Mouse (Mus musculus): Measurements from ENCODE around the gene Grm3. TPM values are rescaled to one million over a fixed set of nuclear protein-coding genes. Genes with fewer than 3 reads are reported as not detected.

The Grm3 gene
- polyA plus RNA-seq, 1 experiment from 2014 or later = 0.07 TPM

GRCm38 (mm10) chr5:9661870-9662589 lies 62.9 kb downstream of the Grm3 start:
- no peaks in the 10 kb centered on the region for H3K36me3 ChIP-seq (ENCODE audit: control insufficient read depth, insufficient read depth, low read length)
- no peaks in the 10 kb centered on the region for H3K27me3 ChIP-seq (replicated peaks; ENCODE audit: control insufficient read depth, insufficient read depth, low read length)
- H3K4me3 ChIP-seq (ENCODE audit: low read depth, low read length) = no peak overlapping the region
- ATAC-seq (replicated peaks; ENCODE audit: low FRiP score, low TSS enrichment, low read depth) (no peak), DNase-seq (ENCODE audit: low spot score) (no peak)
- H3K4me1 ChIP-seq (replicated peaks; ENCODE audit: control insufficient read depth, insufficient read depth, low read length) = no peaks in the 10 kb centered on the region
- no peak overlapping the region for H3K9ac ChIP-seq (ENCODE audit: low read length)
- no peak overlapping the region for H3K4me2 ChIP-seq (ENCODE audit: low read length)
- no peak overlapping the region for H3K27ac ChIP-seq (ENCODE audit: low read depth)
- 63% methylated on average over 9 of the region's 9 CpGs for WGBS
- no peaks in the 10 kb centered on the region for H3K9me3 ChIP-seq (ENCODE audit: control insufficient read depth, low read length)

- ATAC-seq (replicated peaks; ENCODE audit: low FRiP score, low TSS enrichment, low read depth) (no peak), DNase-seq (ENCODE audit: low spot score) (no peak)
- Histone ChIP-seq H3K27me3 (replicated peaks; ENCODE audit: control insufficient read depth, insufficient read depth, low read length) (no peaks in the 10 kb centered on the region), H3K9ac (ENCODE audit: low read length) (no peak overlapping the region), H3K4me2 (ENCODE audit: low read length) (no peak overlapping the region), H3K27ac (ENCODE audit: low read depth) (no peak overlapping the region), H3K9me3 (ENCODE audit: control insufficient read depth, low read length) (no peaks in the 10 kb centered on the region), H3K4me3 (ENCODE audit: low read depth, low read length) (no peak overlapping the region), H3K36me3 (ENCODE audit: control insufficient read depth, insufficient read depth, low read length) (no peaks in the 10 kb centered on the region), H3K4me1 (replicated peaks; ENCODE audit: control insufficient read depth, insufficient read depth, low read length) (no peaks in the 10 kb centered on the region)
- 95% methylated on average over 2 of the region's 2 CpGs for WGBS
These were observed 86.4 kb downstream of the Grm3 start for GRCm38 (mm10) chr5:9638612-9639011.

- ATAC-seq (replicated peaks; ENCODE audit: low FRiP score, low TSS enrichment, low read depth) (no peak), DNase-seq (ENCODE audit: low spot score) (no peak)
- no peak overlapping the region for H3K9ac ChIP-seq (ENCODE audit: low read length)
- H3K4me2 ChIP-seq (ENCODE audit: low read length) = no peak overlapping the region
- H3K27me3 ChIP-seq (replicated peaks; ENCODE audit: control insufficient read depth, insufficient read depth, low read length) = no peaks in the 10 kb centered on the region
- no peaks in the 10 kb centered on the region for H3K4me1 ChIP-seq (replicated peaks; ENCODE audit: control insufficient read depth, insufficient read depth, low read length)
- 81% methylated on average over 2 of the region's 2 CpGs for WGBS
- no peaks in the 10 kb centered on the region for H3K36me3 ChIP-seq (ENCODE audit: control insufficient read depth, insufficient read depth, low read length)
- H3K9me3 ChIP-seq (ENCODE audit: control insufficient read depth, low read length) = no peaks in the 10 kb centered on the region
- no peak overlapping the region for H3K27ac ChIP-seq (ENCODE audit: low read depth)
- no peak overlapping the region for H3K4me3 ChIP-seq (ENCODE audit: low read depth, low read length)
These were observed 97.8 kb downstream of the Grm3 start for GRCm38 (mm10) chr5:9627220-9627619.

GRCm38 (mm10) chr5:9624396-9624795 lies 100.6 kb downstream of the Grm3 start:
- Histone ChIP-seq H3K4me1 (replicated peaks; ENCODE audit: control insufficient read depth, insufficient read depth, low read length) (no peaks in the 10 kb centered on the region), H3K9ac (ENCODE audit: low read length) (no peak overlapping the region), H3K4me3 (ENCODE audit: low read depth, low read length) (no peak overlapping the region), H3K4me2 (ENCODE audit: low read length) (no peak overlapping the region), H3K9me3 (ENCODE audit: control insufficient read depth, low read length) (no peaks in the 10 kb centered on the region), H3K27me3 (replicated peaks; ENCODE audit: control insufficient read depth, insufficient read depth, low read length) (no peaks in the 10 kb centered on the region), H3K27ac (ENCODE audit: low read depth) (no peak overlapping the region), H3K36me3 (ENCODE audit: control insufficient read depth, insufficient read depth, low read length) (no peaks in the 10 kb centered on the region)
- DNase-seq (ENCODE audit: low spot score) (no peak), ATAC-seq (replicated peaks; ENCODE audit: low FRiP score, low TSS enrichment, low read depth) (no peak)
- WGBS = 83% methylated on average over 4 of the region's 4 CpGs

GRCm38 (mm10) chr5:9623095-9623459 lies 101.9 kb downstream of the Grm3 start:
- H3K36me3 ChIP-seq (ENCODE audit: control insufficient read depth, insufficient read depth, low read length) = no peaks in the 10 kb centered on the region
- H3K4me1 ChIP-seq (replicated peaks; ENCODE audit: control insufficient read depth, insufficient read depth, low read length) = no peaks in the 10 kb centered on the region
- no peak overlapping the region for H3K9ac ChIP-seq (ENCODE audit: low read length)
- no peak overlapping the region for H3K4me3 ChIP-seq (ENCODE audit: low read depth, low read length)
- 23% methylated on average over 4 of the region's 4 CpGs for WGBS
- H3K27ac ChIP-seq (ENCODE audit: low read depth) = no peak overlapping the region
- DNase-seq (ENCODE audit: low spot score) (no peak), ATAC-seq (replicated peaks; ENCODE audit: low FRiP score, low TSS enrichment, low read depth) (no peak)
- no peaks in the 10 kb centered on the region for H3K27me3 ChIP-seq (replicated peaks; ENCODE audit: control insufficient read depth, insufficient read depth, low read length)
- H3K4me2 ChIP-seq (ENCODE audit: low read length) = no peak overlapping the region
- H3K9me3 ChIP-seq (ENCODE audit: control insufficient read depth, low read length) = no peaks in the 10 kb centered on the region

- H3K4me1 ChIP-seq (replicated peaks; ENCODE audit: control insufficient read depth, insufficient read depth, low read length) = no peaks in the 10 kb centered on the region
- no peak overlapping the region for H3K4me2 ChIP-seq (ENCODE audit: low read length)
- no peak for ATAC-seq (replicated peaks; ENCODE audit: low FRiP score, low TSS enrichment, low read depth)
- no peaks in the 10 kb centered on the region for H3K27me3 ChIP-seq (replicated peaks; ENCODE audit: control insufficient read depth, insufficient read depth, low read length)
- no peak overlapping the region for H3K4me3 ChIP-seq (ENCODE audit: low read depth, low read length)
- WGBS = 71% methylated on average over 4 of the region's 4 CpGs
- H3K27ac ChIP-seq (ENCODE audit: low read depth) = no peak overlapping the region
- H3K9me3 ChIP-seq (ENCODE audit: control insufficient read depth, low read length) = no peaks in the 10 kb centered on the region
- no peak for DNase-seq (ENCODE audit: low spot score)
- H3K36me3 ChIP-seq (ENCODE audit: control insufficient read depth, insufficient read depth, low read length) = no peaks in the 10 kb centered on the region
- H3K9ac ChIP-seq (ENCODE audit: low read length) = no peak overlapping the region
These were observed 102.5 kb downstream of the Grm3 start for GRCm38 (mm10) chr5:9622264-9623094.

- H3K36me3 ChIP-seq (ENCODE audit: control insufficient read depth, insufficient read depth, low read length) = no peaks in the 10 kb centered on the region
- no peaks in the 10 kb centered on the region for H3K27me3 ChIP-seq (replicated peaks; ENCODE audit: control insufficient read depth, insufficient read depth, low read length)
- no peak overlapping the region for H3K9ac ChIP-seq (ENCODE audit: low read length)
- no peaks in the 10 kb centered on the region for H3K4me1 ChIP-seq (replicated peaks; ENCODE audit: control insufficient read depth, insufficient read depth, low read length)
- no peak overlapping the region for H3K4me2 ChIP-seq (ENCODE audit: low read length)
- DNase-seq (ENCODE audit: low spot score) (no peak), ATAC-seq (replicated peaks; ENCODE audit: low FRiP score, low TSS enrichment, low read depth) (no peak)
- H3K4me3 ChIP-seq (ENCODE audit: low read depth, low read length) = no peak overlapping the region
- H3K27ac ChIP-seq (ENCODE audit: low read depth) = no peak overlapping the region
- no peaks in the 10 kb centered on the region for H3K9me3 ChIP-seq (ENCODE audit: control insufficient read depth, low read length)
- 84% methylated on average over 3 of the region's 3 CpGs for WGBS
These were observed 103.4 kb downstream of the Grm3 start for GRCm38 (mm10) chr5:9621417-9622067.

GRCm38 (mm10) chr5:9579021-9579420 lies 145.9 kb downstream of the Grm3 start:
- H3K4me1 ChIP-seq (replicated peaks; ENCODE audit: control insufficient read depth, insufficient read depth, low read length) = no peaks in the 10 kb centered on the region
- no peak for DNase-seq (ENCODE audit: low spot score)
- no peak overlapping the region for H3K4me3 ChIP-seq (ENCODE audit: low read depth, low read length)
- 84% methylated on average over 2 of the region's 2 CpGs for WGBS
- no peaks in the 10 kb centered on the region for H3K27me3 ChIP-seq (replicated peaks; ENCODE audit: control insufficient read depth, insufficient read depth, low read length)
- no peaks in the 10 kb centered on the region for H3K36me3 ChIP-seq (ENCODE audit: control insufficient read depth, insufficient read depth, low read length)
- H3K27ac ChIP-seq (ENCODE audit: low read depth) = no peak overlapping the region
- no peaks in the 10 kb centered on the region for H3K9me3 ChIP-seq (ENCODE audit: control insufficient read depth, low read length)
- H3K9ac ChIP-seq (ENCODE audit: low read length) = no peak overlapping the region
- H3K4me2 ChIP-seq (ENCODE audit: low read length) = no peak overlapping the region
- no peak for ATAC-seq (replicated peaks; ENCODE audit: low FRiP score, low TSS enrichment, low read depth)

All from intestine, embryonic 14.5 days (tissue).